Mouse (Mus musculus) neural tube, embryonic 10.5 days (tissue): ENCODE results near the gene 0610030E20Rik.

Experiments used
- DNase-seq: peaks from one replicate; pipeline ENCODE4 v3.0.0-alpha.2; 2017; ENCODE audit warnings: low spot score; ENCODE audit errors: extremely low spot score

The 0610030E20Rik gene

GRCm38 (mm10) chr6:72347166-72347941, at the start of gene 0610030E20Rik:
Gene 0610030E20Rik (plus strand): TSS chr6:72347317.
- DNase-seq = peak; percentile 80

- no peak for DNase-seq
Observed at GRCm38 (mm10) chr6:72297825-72298224, 49.3 kb upstream of the 0610030E20Rik start.

- no peak for DNase-seq
Observed at GRCm38 (mm10) chr6:72302349-72302925, 44.7 kb upstream of the 0610030E20Rik start.

GRCm38 (mm10) chr6:72303510-72303909, 43.6 kb upstream of the 0610030E20Rik start:
- DNase-seq = no peak

GRCm38 (mm10) chr6:72312198-72312597, 34.9 kb upstream of the 0610030E20Rik start:
- no peak for DNase-seq

GRCm38 (mm10) chr6:72313124-72313867, 33.8 kb upstream of the 0610030E20Rik start:
- no peak for DNase-seq

- no peak for DNase-seq
Observed at GRCm38 (mm10) chr6:72315384-72315783, 31.7 kb upstream of the 0610030E20Rik start.

- DNase-seq = no peak
Observed at GRCm38 (mm10) chr6:72316044-72316443, 31.1 kb upstream of the 0610030E20Rik start.

- no peak for DNase-seq
Observed at GRCm38 (mm10) chr6:72318440-72318839, 28.7 kb upstream of the 0610030E20Rik start.

GRCm38 (mm10) chr6:72319019-72319418, 28.1 kb upstream of the 0610030E20Rik start:
- DNase-seq = peak; percentile 27

GRCm38 (mm10) chr6:72322936-72323335, 24.2 kb upstream of the 0610030E20Rik start:
- no peak for DNase-seq

GRCm38 (mm10) chr6:72323786-72324508, 23.2 kb upstream of the 0610030E20Rik start:
- DNase-seq = no peak

GRCm38 (mm10) chr6:72326274-72326673, 20.8 kb upstream of the 0610030E20Rik start:
- no peak for DNase-seq

GRCm38 (mm10) chr6:72329019-72329418, 18.1 kb upstream of the 0610030E20Rik start:
- no peak for DNase-seq

- no peak for DNase-seq
Observed at GRCm38 (mm10) chr6:72330133-72330532, 17.0 kb upstream of the 0610030E20Rik start.

- no peak for DNase-seq
Observed at GRCm38 (mm10) chr6:72333111-72333510, 14.0 kb upstream of the 0610030E20Rik start.

GRCm38 (mm10) chr6:72340481-72340880, 6.6 kb upstream of the 0610030E20Rik start:
- DNase-seq = no peak

GRCm38 (mm10) chr6:72344396-72345073, 2.6 kb upstream of the 0610030E20Rik start:
- DNase-seq = no peak

GRCm38 (mm10) chr6:72345074-72345567, 2.0 kb upstream of the 0610030E20Rik start, which contains the start of gene Usp39:
Gene Usp39 (minus strand): TSS chr6:72345184.
- DNase-seq = peak; percentile 91

- DNase-seq = no peak
Observed at GRCm38 (mm10) chr6:72345633-72346032, 1.5 kb upstream of the 0610030E20Rik start.

GRCm38 (mm10) chr6:72346261-72346660, 856 bp upstream of the 0610030E20Rik start:
- no peak for DNase-seq
